Mouse (Mus musculus) heart, postnatal 10 days (tissue): ENCODE data around the gene Rab26. TPM values are rescaled to one million over a fixed set of nuclear protein-coding genes. Genes with fewer than 3 reads are reported as not detected.
A peak's percentile ranks its signal among the peaks of the same experiment; 100 is the strongest.

Experiments
- DNase-seq, 2 experiments: peaks; one replicate each; pipeline ENCODE4 v3.0.0; 2021
- intact Hi-C: fragments of 180-260 bp; cut with DNase I; formaldehyde crosslinking; loops from one replicate; pipeline ENCODE4 v1.15.1; 2025
- total RNA-seq, 2 experiments: library from RNA; stranded (reverse); gene quantifications; 2 replicates each; pipeline ENCODE4 v1.2.3; 2021

Gene Rab26
- total RNA-seq, 2 experiments from 2014 or later = 0.32 to 0.45 TPM

- no peak for DNase-seq
- intact Hi-C loops = loop anchor here (5.0 kb wide), 1 partner anchor 46 kb away; the partner anchor contains the start of gene Traf7
These were observed 52.8 kb downstream of the Rab26 start for GRCm38 (mm10) chr17:24481027-24481815.

- intact Hi-C loops = loop anchor here (5.0 kb wide), 1 partner anchor 47 kb away; the partner anchor contains the start of gene Traf7
- DNase-seq = no peak
These were observed 53.7 kb downstream of the Rab26 start for GRCm38 (mm10) chr17:24480201-24480826.

GRCm38 (mm10) chr17:24479431-24479830 is 54.6 kb downstream of the Rab26 start:
- intact Hi-C loops = loop anchor here (2.0 to 5.0 kb wide), 2 partner anchors 33 to 188 kb away; partner anchors contain the start of gene Zfp598
- DNase-seq = no peak

- intact Hi-C loops = loop anchor here (2.0 to 5.0 kb wide), 2 partner anchors 34 to 188 kb away; partner anchors contain the start of gene Zfp598
- DNase-seq = peak; percentile 98 to 99
These were observed 55.2 kb downstream of the Rab26 start, which contains the start of gene Mlst8 for GRCm38 (mm10) chr17:24478663-24479380. Gene Mlst8, minus strand, starts transcription at chr17:24479078.

GRCm38 (mm10) chr17:24477985-24478600 is 55.9 kb downstream of the Rab26 start:
- intact Hi-C loops = loop anchor here (2.0 to 5.0 kb wide), 2 partner anchors 35 to 189 kb away; partner anchors contain the start of gene Zfp598
- no peak for DNase-seq

Other genes starting within 250 kb of the Rab26 start
- gene Abca17, start 183.1 kb downstream of the Rab26 start, total RNA-seq = not detected
- gene Abca3, start 182.3 kb downstream of the Rab26 start, total RNA-seq = 10 to 100 TPM; 14.5 to 15.3 TPM
- 10 to 100 TPM; 94.7 to 97.3 TPM for gene Rnps1, start 119.6 kb downstream of the Rab26 start, total RNA-seq
- 100 to 1,000 TPM; 412 to 459 TPM for gene Eci1, start 107.6 kb downstream of the Rab26 start, total RNA-seq
- gene Dnase1l2, start 91.1 kb downstream of the Rab26 start, total RNA-seq = 1 to 10 TPM; 1.0 to 1.6 TPM
- gene E4f1, start 63.9 kb downstream of the Rab26 start, total RNA-seq = 10 to 100 TPM; 15.6 to 15.9 TPM
- 10 to 100 TPM; 38.5 to 39.9 TPM for gene Pgp, start 63.8 kb downstream of the Rab26 start, total RNA-seq
- gene Bricd5, start 60.3 kb downstream of the Rab26 start, total RNA-seq = under 1 TPM in 1 of 2 experiments, not detected in 1; 0.26 TPM
- gene Mlst8, start 55.1 kb downstream of the Rab26 start, total RNA-seq = 10 to 100 TPM; 11.6 to 12.9 TPM
- gene Caskin1, start 45.6 kb downstream of the Rab26 start, total RNA-seq = under 1 TPM; 0.48 to 0.52 TPM
- 10 to 100 TPM; 75.9 to 77.9 TPM for gene Traf7, start 6.3 kb downstream of the Rab26 start, total RNA-seq
- gene Pkd1, start 15.6 kb upstream of the Rab26 start, total RNA-seq = 10 to 100 TPM; 60.1 to 72.2 TPM
- gene Tsc2, start 98.4 kb upstream of the Rab26 start, total RNA-seq = 10 to 100 TPM; 86.0 to 95.6 TPM
- 1 to 10 TPM; 3.2 to 3.4 TPM for gene Nthl1, start 98.5 kb upstream of the Rab26 start, total RNA-seq
- gene Slc9a3r2, start 116.1 kb upstream of the Rab26 start, total RNA-seq = 100 to 1,000 TPM; 108 to 133 TPM
- not detected for gene Npw, start 124.2 kb upstream of the Rab26 start, total RNA-seq
- gene Zfp598, start 135.5 kb upstream of the Rab26 start, total RNA-seq = 10 to 100 TPM; 25.1 to 25.4 TPM
- gene Syngr3, start 155.7 kb upstream of the Rab26 start, total RNA-seq = not detected
- 10 to 100 TPM; 18.9 to 19.8 TPM for gene Gfer, start 161.9 kb upstream of the Rab26 start, total RNA-seq
- 1 to 10 TPM in 1 of 2 experiments, under 1 TPM in 1; 0.93 to 2.9 TPM for gene Noxo1, start 162.0 kb upstream of the Rab26 start, total RNA-seq
- 10 to 100 TPM; 20.8 to 21.5 TPM for gene Tbl3, start 173.4 kb upstream of the Rab26 start, total RNA-seq
- gene Rnf151, start 183.9 kb upstream of the Rab26 start, total RNA-seq = not detected
- 100 to 1,000 TPM; 730 to 736 TPM for gene Rps2, start 183.9 kb upstream of the Rab26 start, total RNA-seq
- 100 to 1,000 TPM; 845 to 899 TPM for gene Ndufb10, start 190.3 kb upstream of the Rab26 start, total RNA-seq
- 10 to 100 TPM; 67.3 to 69.8 TPM for gene Rpl3l, start 193.6 kb upstream of the Rab26 start, total RNA-seq
- gene Msrb1, start 202.4 kb upstream of the Rab26 start, total RNA-seq = 100 to 1,000 TPM; 123 to 163 TPM
- gene Hs3st6, start 218.8 kb upstream of the Rab26 start, total RNA-seq = not detected